Mouse (Mus musculus): ENCODE measurements at regions not wholly inside any gene's neighbourhood (a gene's known extent, or its start where the extent isn't known, plus 50 kb on each side); places are given as distances from the start of the nearest gene placed in this dataset.
"Not testable (repeated sequence)": the region's sequence is repeated elsewhere in the genome, so short reads cannot be mapped to it uniquely, and the experiment has no call there.

GRCm38 (mm10) chr13:31050160-31050788 lies 76.3 kb downstream of the Gm5447 start:
- DNase-seq (ENCODE audit: inconsistent age in 2 of 2, low spot score in 1 of 2), result no peak

GRCm38 (mm10) chr13:31051586-31051985 lies 77.6 kb downstream of the Gm5447 start:
- not testable (repeated sequence) for DNase-seq (ENCODE audit: inconsistent age in 2 of 2, low spot score in 1 of 2)

- DNase-seq (ENCODE audit: inconsistent age in 2 of 2, low spot score in 1 of 2), result peak in 1 of 2 experiments; percentile 23
These were observed 80.4 kb downstream of the Gm5447 start for GRCm38 (mm10) chr13:31054356-31054755.

GRCm38 (mm10) chr13:31055376-31056083 lies 81.5 kb downstream of the Gm5447 start:
- peak in 1 of 2 experiments; percentile 19 for DNase-seq (ENCODE audit: inconsistent age in 2 of 2, low spot score in 1 of 2)

GRCm38 (mm10) chr13:31056154-31056871 lies 82.3 kb downstream of the Gm5447 start:
- no peak for DNase-seq (ENCODE audit: inconsistent age in 2 of 2, low spot score in 1 of 2)

- DNase-seq (ENCODE audit: inconsistent age in 2 of 2, low spot score in 1 of 2), result no peak
These were observed 87.0 kb downstream of the Gm5447 start for GRCm38 (mm10) chr13:31060916-31061431.

GRCm38 (mm10) chr13:31068343-31068742 lies 94.3 kb downstream of the Gm5447 start:
- DNase-seq (ENCODE audit: inconsistent age in 2 of 2, low spot score in 1 of 2), result no peak

- no peak for DNase-seq (ENCODE audit: inconsistent age in 2 of 2, low spot score in 1 of 2)
These were observed 102.5 kb downstream of the Gm5447 start for GRCm38 (mm10) chr13:31076541-31076940.

GRCm38 (mm10) chr13:31078751-31079150 lies 104.7 kb downstream of the Gm5447 start:
- no peak for DNase-seq (ENCODE audit: inconsistent age in 2 of 2, low spot score in 1 of 2)

- no peak for DNase-seq (ENCODE audit: inconsistent age in 2 of 2, low spot score in 1 of 2)
These were observed 106.2 kb downstream of the Gm5447 start for GRCm38 (mm10) chr13:31080215-31080614.

- DNase-seq (ENCODE audit: inconsistent age in 2 of 2, low spot score in 1 of 2), result peak; percentile 36 to 91
These were observed 108.6 kb downstream of the Gm5447 start for GRCm38 (mm10) chr13:31082448-31083140.

GRCm38 (mm10) chr13:31101051-31101450 lies 127.0 kb downstream of the Gm5447 start:
- no peak for DNase-seq (ENCODE audit: inconsistent age in 2 of 2, low spot score in 1 of 2)

GRCm38 (mm10) chr13:31107434-31107833 lies 133.4 kb downstream of the Gm5447 start:
- DNase-seq (ENCODE audit: inconsistent age in 2 of 2, low spot score in 1 of 2), result peak; percentile 28 to 73

- DNase-seq (ENCODE audit: inconsistent age in 2 of 2, low spot score in 1 of 2), result peak in 1 of 2 experiments; percentile 57
These were observed 135.2 kb downstream of the Gm5447 start for GRCm38 (mm10) chr13:31109231-31109630.

- no peak for DNase-seq (ENCODE audit: inconsistent age in 2 of 2, low spot score in 1 of 2)
These were observed 148.7 kb downstream of the Gm5447 start for GRCm38 (mm10) chr13:31122689-31123088.

GRCm38 (mm10) chr13:31124547-31125216 lies 150.7 kb downstream of the Gm5447 start:
- DNase-seq (ENCODE audit: inconsistent age in 2 of 2, low spot score in 1 of 2), result no peak

GRCm38 (mm10) chr13:31132501-31132900 lies 158.5 kb downstream of the Gm5447 start:
- peak in 1 of 2 experiments; percentile 59 for DNase-seq (ENCODE audit: inconsistent age in 2 of 2, low spot score in 1 of 2)

- DNase-seq (ENCODE audit: inconsistent age in 2 of 2, low spot score in 1 of 2), result no peak
These were observed 165.7 kb downstream of the Gm5447 start for GRCm38 (mm10) chr13:31139686-31140085.

- DNase-seq (ENCODE audit: inconsistent age in 2 of 2, low spot score in 1 of 2), result no peak
These were observed 173.3 kb downstream of the Gm5447 start for GRCm38 (mm10) chr13:31147323-31147722.

GRCm38 (mm10) chr13:31154066-31154465 lies 180.1 kb downstream of the Gm5447 start:
- no peak for DNase-seq (ENCODE audit: inconsistent age in 2 of 2, low spot score in 1 of 2)

Measured in adrenal gland, adult (tissue).